Mouse (Mus musculus) lung, embryonic 16.5 days (tissue): Measurements from ENCODE around the gene Gm7356. TPM values are rescaled to one million over a fixed set of nuclear protein-coding genes. Genes with fewer than 3 reads are reported as not detected.
"Not testable (repeated sequence)": the region's sequence is repeated elsewhere in the genome, so short reads cannot be mapped to it uniquely, and the experiment has no call there.

Experiments
- ATAC-seq: fragments of 200-750 bp; cut with Nextera tagmentation; 2 replicates; pipeline ENCODE4 v1.8.0; 2017; ENCODE audit warnings: low read depth, mild to moderate bottlenecking, moderate library complexity
- H3K27ac ChIP-seq: fragments of 300-500 bp; sonication (generic); 2 replicates; pipeline ENCODE4 v1.5.1; 2014; ENCODE audit warnings: mild to moderate bottlenecking, control low read depth, low read length
- H3K27me3 ChIP-seq: fragments of 300-500 bp; sonication (generic); 2 replicates; pipeline ENCODE4 v1.6.1; 2014; ENCODE audit warnings: low read depth, low read length, mixed read lengths; ENCODE audit not compliant: control insufficient read depth, insufficient read depth
- H3K36me3 ChIP-seq: fragments of 300-500 bp; sonication (generic); 2 replicates; pipeline ENCODE4 v1.6.1; 2014; ENCODE audit warnings: low read length; ENCODE audit not compliant: control insufficient read depth, insufficient read depth
- H3K4me1 ChIP-seq: fragments of 300-500 bp; sonication (generic); replicated peaks from 2 replicates; pipeline ENCODE4 v1.6.1; 2014; ENCODE audit warnings: low read length, mixed read lengths; ENCODE audit not compliant: control insufficient read depth, insufficient read depth
- H3K4me2 ChIP-seq: fragments of 300-500 bp; sonication (generic); 2 replicates; pipeline ENCODE4 v1.6.1; 2014; ENCODE audit warnings: low read depth, low read length, control low read depth
- H3K4me3 ChIP-seq: fragments of 300-500 bp; sonication (generic); 2 replicates; pipeline ENCODE4 v1.5.1; 2014; ENCODE audit warnings: mild to moderate bottlenecking, low read length, control low read depth
- H3K9ac ChIP-seq: fragments of 300-500 bp; sonication (generic); 2 replicates; pipeline ENCODE4 v1.6.1; 2014; ENCODE audit warnings: low read length, control low read depth
- H3K9me3 ChIP-seq: fragments of 300-500 bp; sonication (generic); 2 replicates; pipeline ENCODE4 v1.6.1; 2016; ENCODE audit warnings: low read length; ENCODE audit not compliant: control insufficient read depth
- WGBS: fragments of 180-500 bp; shearing (Covaris S2); extraction: QIAGEN DNeasy Blood & Tissue Kit; methylation state at CpG from one replicate; pipeline ENCODE4 v1.1.7; 2014; 5-methylcytosine and 5-hydroxymethylcytosine counted together
- polyA plus RNA-seq: library from polyadenylated mRNA; unstranded; fragments of >200 nt; fragmentation: Nextera tagmentation; extraction: Ambion mirVana; gene quantifications from 2 replicates; pipeline ENCODE4 v1.2.1, GENCODE M21; 2015

Gene Gm7356
- polyA plus RNA-seq, 1 experiment from 2014 or later = not detected

DNA sequence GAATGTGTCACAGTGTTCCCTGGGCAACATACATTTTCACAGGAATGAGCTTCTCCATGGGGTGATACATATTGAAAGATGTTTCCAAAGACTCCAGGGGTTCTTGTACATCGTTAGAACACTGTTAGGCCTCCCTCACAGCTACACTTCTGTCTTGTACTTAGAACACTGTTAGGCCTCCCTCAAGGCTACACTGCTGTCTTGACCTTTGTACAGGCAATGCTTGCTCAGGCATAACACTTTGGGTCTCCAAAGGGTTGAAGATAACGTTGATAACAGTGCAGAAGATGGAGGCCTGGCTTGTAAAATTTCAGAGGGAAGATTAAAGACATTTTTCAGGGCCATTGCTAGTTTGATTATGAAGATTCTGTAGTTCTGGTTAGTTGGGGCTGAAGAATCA, 45.4 kb downstream of the Gm7356 start:
- H3K4me1 ChIP-seq, H3K27me3 ChIP-seq, H3K9ac ChIP-seq, H3K4me3 ChIP-seq, H3K27ac ChIP-seq, H3K4me2 ChIP-seq, H3K36me3 ChIP-seq, ATAC-seq, H3K9me3 ChIP-seq: not testable (repeated sequence)
- WGBS = 24% methylated on average over 1 of the region's 2 CpGs

- not testable (repeated sequence) for H3K9me3 ChIP-seq, H3K27me3 ChIP-seq, H3K36me3 ChIP-seq, H3K27ac ChIP-seq, H3K4me1 ChIP-seq, H3K9ac ChIP-seq, H3K4me3 ChIP-seq, H3K4me2 ChIP-seq, ATAC-seq
- WGBS = 84% methylated on average over 1 of the region's 1 CpGs
Observed at GRCm38 (mm10) chr17:13951570-13951969, 51.9 kb downstream of the Gm7356 start.

Other genes with a start within 250 kb of the Gm7356 start
- gene Afdn, start 243.2 kb downstream of the Gm7356 start, polyA plus RNA-seq = 77.3 and 92.6 TPM in 2 replicates
- 4.6 and 4.8 TPM in 2 replicates for gene Tcte2, start 241.9 kb downstream of the Gm7356 start, polyA plus RNA-seq
- gene Gm7168, start 55.3 kb downstream of the Gm7356 start, polyA plus RNA-seq = not detected in 2 replicates
- not detected in 2 replicates for gene Gm7358, start 55.8 kb upstream of the Gm7356 start, polyA plus RNA-seq
- gene Dact2, start 200.6 kb upstream of the Gm7356 start, polyA plus RNA-seq = 3.3 and 3.5 TPM in 2 replicates